Mouse (Mus musculus): ENCODE measurements around the gene AI854703. TPM values are rescaled to one million over a fixed set of nuclear protein-coding genes. Genes with fewer than 3 reads are reported as not detected.

Gene AI854703
- polyA plus RNA-seq, 1 experiment from 2014 or later: 26.9 TPM

DNA sequence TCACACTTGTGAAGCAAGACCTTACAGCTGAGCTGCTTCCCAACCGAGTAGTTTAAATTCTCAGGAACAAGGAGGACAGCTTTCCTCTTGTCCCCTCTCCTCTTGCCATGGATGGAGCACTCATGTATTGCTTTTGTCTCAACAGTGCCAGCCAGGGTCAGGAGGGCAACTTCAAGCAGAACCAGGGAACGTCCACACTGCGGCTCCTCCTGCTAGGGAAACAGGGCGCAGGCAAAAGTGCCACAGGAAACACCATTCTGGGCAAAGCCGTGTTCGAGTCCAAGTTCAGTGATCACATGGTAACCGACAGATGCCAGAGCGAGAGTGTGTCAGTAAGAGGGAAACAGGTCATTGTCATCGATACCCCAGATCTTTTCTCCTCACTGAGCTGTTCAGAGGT lies 23.5 kb downstream of the AI854703 start:
- Histone ChIP-seq H3K36me3 (ENCODE audit: control insufficient read depth, insufficient read depth, low read length) (no peaks in the 10 kb centered on the region), H3K4me2 (ENCODE audit: low read depth, low read length) (no peak overlapping the region), H3K9ac (replicated peaks; ENCODE audit: low read depth, low read length) (no peak overlapping the region), H3K4me3 (ENCODE audit: low read depth, low read length) (no peak overlapping the region), H3K27me3 (ENCODE audit: control insufficient read depth, insufficient read depth, low read length) (no peaks in the 10 kb centered on the region), H3K4me1 (ENCODE audit: control insufficient read depth, insufficient read depth, low read length) (no peaks in the 10 kb centered on the region), H3K9me3 (ENCODE audit: control insufficient read depth, low read length) (no peaks in the 10 kb centered on the region), H3K27ac (ENCODE audit: low read depth, low read length) (no peak overlapping the region)
- WGBS: 92% methylated on average over 9 of the region's 9 CpGs
- no peak for ATAC-seq (ENCODE audit: low read depth)

DNA sequence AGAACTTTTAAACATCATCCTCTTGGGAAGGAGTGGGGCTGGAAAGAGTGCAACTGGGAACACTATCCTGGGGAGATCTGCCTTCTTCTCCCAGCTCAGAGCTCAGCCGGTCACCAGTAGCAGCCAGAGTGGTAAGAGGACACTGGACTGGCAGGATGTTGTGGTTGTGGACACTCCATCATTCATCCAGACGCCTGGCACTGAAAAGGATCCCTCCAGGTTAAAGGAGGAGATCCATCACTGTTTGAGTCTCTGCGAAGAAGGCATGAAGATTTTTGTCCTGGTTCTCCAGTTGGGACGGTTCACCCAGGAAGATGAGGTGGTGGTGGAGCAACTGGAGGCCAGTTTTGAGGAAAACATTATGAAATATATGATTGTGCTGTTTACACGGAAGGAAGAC lies 32.2 kb downstream of the AI854703 start:
- Histone ChIP-seq H3K27me3 (ENCODE audit: control insufficient read depth, insufficient read depth, low read length) (no peaks in the 10 kb centered on the region), H3K4me1 (ENCODE audit: control insufficient read depth, insufficient read depth, low read length) (no peaks in the 10 kb centered on the region)
- WGBS: 84% methylated on average over 5 of the region's 5 CpGs

DNA sequence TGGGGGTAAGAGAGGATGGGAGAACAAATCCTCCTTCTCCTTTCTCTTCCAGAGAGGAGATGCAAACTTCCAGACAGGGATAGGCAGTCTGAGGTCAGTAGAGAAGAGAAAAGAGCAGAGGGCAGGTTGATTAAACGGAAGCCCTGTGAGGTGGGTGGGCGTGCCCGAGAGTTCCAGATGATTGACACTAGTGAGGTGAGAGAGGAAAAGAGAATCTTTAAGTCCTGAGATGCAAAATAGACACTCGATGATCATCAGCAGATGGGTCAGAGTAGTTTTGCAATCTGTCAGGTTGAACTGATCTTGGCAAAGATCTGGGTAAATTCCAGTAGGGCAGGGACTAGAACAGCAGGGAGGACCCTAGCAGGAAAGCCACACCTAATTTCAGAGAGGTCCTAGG lies 38.2 kb downstream of the AI854703 start:
- Histone ChIP-seq H3K4me1 (ENCODE audit: control insufficient read depth, insufficient read depth, low read length) (no peaks in the 10 kb centered on the region), H3K9ac (replicated peaks; ENCODE audit: low read depth, low read length) (no peak overlapping the region), H3K4me2 (ENCODE audit: low read depth, low read length) (no peak overlapping the region), H3K27ac (ENCODE audit: low read depth, low read length) (no peak overlapping the region), H3K27me3 (ENCODE audit: control insufficient read depth, insufficient read depth, low read length) (no peaks in the 10 kb centered on the region), H3K4me3 (ENCODE audit: low read depth, low read length) (no peak overlapping the region), H3K9me3 (ENCODE audit: control insufficient read depth, low read length) (no peaks in the 10 kb centered on the region), H3K36me3 (ENCODE audit: control insufficient read depth, insufficient read depth, low read length) (no peaks in the 10 kb centered on the region)
- ATAC-seq (ENCODE audit: low read depth): no peak
- 84% methylated on average over 4 of the region's 4 CpGs for WGBS

More for the DNA sequence above, 32.2 kb downstream of the AI854703 start:
- H3K9me3 ChIP-seq (ENCODE audit: control insufficient read depth, low read length): no peaks in the 10 kb centered on the region
- no peak overlapping the region for H3K4me3 ChIP-seq (ENCODE audit: low read depth, low read length)
- H3K27ac ChIP-seq (ENCODE audit: low read depth, low read length): no peak overlapping the region
- H3K4me2 ChIP-seq (ENCODE audit: low read depth, low read length): no peak overlapping the region
- H3K36me3 ChIP-seq (ENCODE audit: control insufficient read depth, insufficient read depth, low read length): no peaks in the 10 kb centered on the region
- H3K9ac ChIP-seq (replicated peaks; ENCODE audit: low read depth, low read length): no peak overlapping the region
- no peak for ATAC-seq (ENCODE audit: low read depth)

DNA sequence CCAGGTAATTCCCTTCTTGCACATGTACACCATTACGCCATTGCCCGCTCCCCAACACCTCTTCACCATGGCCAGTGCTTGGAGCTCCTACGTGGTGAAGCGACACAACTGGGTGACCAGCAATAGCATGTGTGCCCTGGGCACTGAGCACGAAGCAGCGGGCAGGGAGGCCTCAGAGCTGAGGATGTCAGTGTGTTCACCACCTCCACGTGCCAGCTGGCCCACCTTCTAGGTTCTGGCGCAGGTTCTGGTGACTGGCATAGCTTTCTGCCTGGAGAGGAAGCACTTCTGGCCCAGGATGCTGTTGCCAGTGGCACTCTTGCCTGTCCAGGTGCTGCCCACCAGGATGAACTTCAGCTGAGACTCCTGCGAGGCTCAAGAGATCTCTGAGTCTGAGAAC lies 38.9 kb downstream of the AI854703 start:
- 93% methylated on average over 9 of the region's 9 CpGs for WGBS

DNA sequence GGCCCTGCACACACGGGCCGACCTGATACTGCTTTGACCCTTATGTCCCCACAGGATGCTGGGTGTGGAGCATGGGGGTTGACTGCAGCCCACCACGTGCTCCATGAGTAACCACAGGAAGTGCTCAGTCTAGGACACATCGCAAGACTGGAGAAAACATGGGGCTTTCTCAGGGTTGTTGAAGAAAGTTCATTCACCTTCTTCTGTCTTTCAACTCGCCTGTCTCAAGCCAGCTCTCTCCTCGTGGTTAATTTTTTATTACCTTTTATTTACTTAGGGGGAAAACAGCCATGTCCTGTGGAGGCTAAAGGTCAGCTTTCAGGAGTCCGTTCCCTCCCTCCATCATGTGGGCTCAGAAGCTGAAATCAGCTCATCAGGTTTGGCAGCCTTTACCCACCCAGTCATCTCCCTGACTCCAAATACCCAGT lies 39.6 kb downstream of the AI854703 start:
- H3K4me3 ChIP-seq (ENCODE audit: low read depth, low read length): no peak overlapping the region
- H3K4me2 ChIP-seq (ENCODE audit: low read depth, low read length): no peak overlapping the region
- H3K9me3 ChIP-seq (ENCODE audit: control insufficient read depth, low read length): no peaks in the 10 kb centered on the region
- no peaks in the 10 kb centered on the region for H3K36me3 ChIP-seq (ENCODE audit: control insufficient read depth, insufficient read depth, low read length)
- H3K27me3 ChIP-seq (ENCODE audit: control insufficient read depth, insufficient read depth, low read length): no peaks in the 10 kb centered on the region
- WGBS: 63% methylated on average over 7 of the region's 7 CpGs
- no peak for ATAC-seq (ENCODE audit: low read depth)
- H3K9ac ChIP-seq (replicated peaks; ENCODE audit: low read depth, low read length): no peak overlapping the region
- no peak overlapping the region for H3K27ac ChIP-seq (ENCODE audit: low read depth, low read length)
- no peaks in the 10 kb centered on the region for H3K4me1 ChIP-seq (ENCODE audit: control insufficient read depth, insufficient read depth, low read length)

More for the DNA sequence above, 38.9 kb downstream of the AI854703 start:
- Histone ChIP-seq H3K27me3 (ENCODE audit: control insufficient read depth, insufficient read depth, low read length) (no peaks in the 10 kb centered on the region), H3K9me3 (ENCODE audit: control insufficient read depth, low read length) (no peaks in the 10 kb centered on the region), H3K27ac (ENCODE audit: low read depth, low read length) (no peak overlapping the region), H3K36me3 (ENCODE audit: control insufficient read depth, insufficient read depth, low read length) (no peaks in the 10 kb centered on the region), H3K4me1 (ENCODE audit: control insufficient read depth, insufficient read depth, low read length) (no peaks in the 10 kb centered on the region), H3K4me3 (ENCODE audit: low read depth, low read length) (no peak overlapping the region), H3K9ac (replicated peaks; ENCODE audit: low read depth, low read length) (no peak overlapping the region), H3K4me2 (ENCODE audit: low read depth, low read length) (no peak overlapping the region)
- no peak for ATAC-seq (ENCODE audit: low read depth)

DNA sequence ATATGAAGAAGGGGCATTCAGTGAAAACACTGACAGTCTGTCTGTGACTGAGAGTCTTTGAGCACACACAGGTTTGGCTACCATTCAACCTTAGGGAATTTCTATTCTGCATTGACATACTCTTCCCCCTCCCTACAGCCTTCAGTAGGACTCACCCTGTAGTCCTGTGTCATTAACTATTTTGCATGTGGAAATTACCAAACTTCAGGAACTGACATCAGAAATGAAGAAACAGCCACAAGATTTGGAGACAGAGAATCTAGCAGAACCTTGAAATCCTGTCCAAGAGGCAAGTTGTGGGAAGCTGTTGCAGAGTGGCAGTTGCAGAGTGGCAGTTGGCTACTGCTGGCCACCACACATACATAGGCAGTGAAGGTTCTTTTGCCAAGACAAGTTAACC lies 41.5 kb downstream of the AI854703 start:
- H3K27me3 ChIP-seq (ENCODE audit: control insufficient read depth, insufficient read depth, low read length): no peaks in the 10 kb centered on the region
- ATAC-seq (ENCODE audit: low read depth): no peak
- no peak overlapping the region for H3K4me3 ChIP-seq (ENCODE audit: low read depth, low read length)
- no peaks in the 10 kb centered on the region for H3K9me3 ChIP-seq (ENCODE audit: control insufficient read depth, low read length)
- no peak overlapping the region for H3K9ac ChIP-seq (replicated peaks; ENCODE audit: low read depth, low read length)
- H3K36me3 ChIP-seq (ENCODE audit: control insufficient read depth, insufficient read depth, low read length): no peaks in the 10 kb centered on the region
- H3K4me1 ChIP-seq (ENCODE audit: control insufficient read depth, insufficient read depth, low read length): no peaks in the 10 kb centered on the region
- H3K4me2 ChIP-seq (ENCODE audit: low read depth, low read length): no peak overlapping the region
- no peak overlapping the region for H3K27ac ChIP-seq (ENCODE audit: low read depth, low read length)

DNA sequence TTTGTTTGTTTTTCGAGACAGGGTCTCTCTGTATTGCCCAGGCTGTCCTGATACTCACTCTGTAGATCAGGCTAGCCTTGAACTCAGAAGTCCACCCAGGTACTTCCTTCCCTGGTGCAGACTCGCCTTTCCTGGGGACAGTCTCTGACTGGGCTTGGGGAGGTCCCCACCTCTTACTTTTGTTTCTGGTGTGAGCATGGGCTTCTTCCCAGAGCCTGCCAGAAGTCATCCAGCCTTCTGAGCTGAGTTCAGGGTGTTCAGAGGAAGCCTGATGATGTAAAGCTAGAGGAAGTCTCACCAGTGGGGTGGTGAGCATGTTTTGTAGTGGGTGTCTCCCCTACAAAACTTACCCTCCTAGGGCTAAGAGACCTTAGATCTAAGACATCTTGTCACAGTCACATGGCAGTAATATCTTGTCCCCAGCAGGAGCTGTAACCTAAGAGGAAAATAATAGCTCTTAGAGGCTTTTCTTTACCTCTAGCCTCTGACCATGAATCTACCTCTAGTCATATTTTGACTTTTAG lies 42.9 kb downstream of the AI854703 start:
- no peaks in the 10 kb centered on the region for H3K4me1 ChIP-seq (ENCODE audit: control insufficient read depth, insufficient read depth, low read length)
- no peaks in the 10 kb centered on the region for H3K36me3 ChIP-seq (ENCODE audit: control insufficient read depth, insufficient read depth, low read length)
- no peak overlapping the region for H3K4me2 ChIP-seq (ENCODE audit: low read depth, low read length)

DNA sequence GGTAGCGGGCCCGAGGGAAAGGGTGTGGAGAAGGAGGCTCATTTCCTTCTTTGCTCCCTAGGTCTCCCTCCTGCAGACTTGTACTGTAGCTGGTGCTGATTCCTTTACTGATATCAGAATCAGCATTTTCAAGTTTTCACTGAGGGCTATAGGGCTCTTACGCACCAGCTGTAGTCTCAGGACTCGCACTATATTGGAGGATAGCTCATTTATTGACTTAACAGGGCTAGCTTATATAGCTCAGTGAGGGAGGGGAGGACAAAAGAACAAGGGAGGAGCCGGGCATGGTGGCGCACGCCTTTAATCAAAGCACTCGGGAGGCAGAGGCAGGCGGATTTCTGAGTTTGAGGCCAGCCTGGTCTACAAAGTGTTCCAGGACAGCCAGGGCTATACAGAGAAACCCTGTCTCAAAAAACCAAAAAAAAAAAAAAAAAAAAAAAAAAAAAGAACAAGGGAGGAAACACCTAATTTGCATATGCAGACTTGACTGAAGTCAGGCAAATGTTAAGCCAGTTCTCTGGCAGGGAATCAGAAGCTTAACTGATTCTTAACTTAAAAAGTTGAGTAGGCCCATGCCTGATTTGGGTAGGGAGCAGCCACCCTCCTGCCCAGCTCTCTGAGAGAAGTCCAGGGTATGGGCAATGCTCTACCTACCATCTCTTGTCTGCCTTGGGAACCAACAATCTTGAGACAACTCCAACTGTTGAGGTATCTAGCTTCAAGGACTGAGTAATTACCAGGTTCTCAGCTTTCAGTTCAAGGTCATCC lies 47.9 kb downstream of the AI854703 start:
- Histone ChIP-seq H3K4me1 (ENCODE audit: control insufficient read depth, insufficient read depth, low read length) (no peaks in the 10 kb centered on the region), H3K4me3 (ENCODE audit: low read depth, low read length) (no peak overlapping the region), H3K9ac (replicated peaks; ENCODE audit: low read depth, low read length) (no peak overlapping the region), H3K27ac (ENCODE audit: low read depth, low read length) (no peak overlapping the region), H3K9me3 (ENCODE audit: control insufficient read depth, low read length) (no peaks in the 10 kb centered on the region), H3K27me3 (ENCODE audit: control insufficient read depth, insufficient read depth, low read length) (no peaks in the 10 kb centered on the region), H3K4me2 (ENCODE audit: low read depth, low read length) (no peak overlapping the region), H3K36me3 (ENCODE audit: control insufficient read depth, insufficient read depth, low read length) (no peaks in the 10 kb centered on the region)
- 95% methylated on average over 9 of the region's 9 CpGs for WGBS
- no peak for ATAC-seq (ENCODE audit: low read depth)

More for the DNA sequence above, 42.9 kb downstream of the AI854703 start:
- 73% methylated on average over 2 of the region's 2 CpGs for WGBS
- Histone ChIP-seq H3K9ac (replicated peaks; ENCODE audit: low read depth, low read length) (no peak overlapping the region), H3K9me3 (ENCODE audit: control insufficient read depth, low read length) (no peaks in the 10 kb centered on the region), H3K4me3 (ENCODE audit: low read depth, low read length) (no peak overlapping the region), H3K27ac (ENCODE audit: low read depth, low read length) (no peak overlapping the region), H3K27me3 (ENCODE audit: control insufficient read depth, insufficient read depth, low read length) (no peaks in the 10 kb centered on the region)
- ATAC-seq (ENCODE audit: low read depth): no peak

DNA sequence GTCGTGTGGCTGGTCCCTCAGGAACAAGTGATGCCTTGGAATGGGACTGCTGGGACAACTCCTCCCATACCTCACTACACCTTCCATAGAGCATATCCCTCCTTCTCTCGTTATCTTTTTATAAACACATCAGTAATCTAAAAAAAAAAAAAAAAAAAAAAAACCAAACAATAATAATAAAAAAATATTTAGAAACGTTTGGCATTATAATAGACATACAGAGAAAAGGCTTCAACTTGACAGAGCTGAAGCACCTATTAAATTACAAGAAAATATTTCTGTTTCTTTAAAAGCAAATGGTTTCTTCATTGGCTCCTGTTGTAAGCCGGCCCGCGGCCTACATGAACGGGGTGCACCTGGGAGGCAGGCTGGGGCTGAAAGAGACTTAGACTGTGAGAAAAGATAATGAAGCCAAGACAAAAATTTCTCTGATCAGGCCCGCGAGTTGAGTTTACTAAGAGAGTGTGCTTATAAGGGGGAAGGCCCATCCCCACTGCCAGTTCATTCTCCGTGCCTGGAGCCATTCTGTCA lies 48.9 kb downstream of the AI854703 start:
- Histone ChIP-seq H3K36me3 (ENCODE audit: control insufficient read depth, insufficient read depth, low read length) (no peaks in the 10 kb centered on the region), H3K4me3 (ENCODE audit: low read depth, low read length) (no peak overlapping the region), H3K27me3 (ENCODE audit: control insufficient read depth, insufficient read depth, low read length) (no peaks in the 10 kb centered on the region), H3K4me1 (ENCODE audit: control insufficient read depth, insufficient read depth, low read length) (no peaks in the 10 kb centered on the region), H3K9me3 (ENCODE audit: control insufficient read depth, low read length) (no peaks in the 10 kb centered on the region), H3K4me2 (ENCODE audit: low read depth, low read length) (no peak overlapping the region), H3K9ac (replicated peaks; ENCODE audit: low read depth, low read length) (no peak overlapping the region), H3K27ac (ENCODE audit: low read depth, low read length) (no peak overlapping the region)
- 56% methylated on average over 10 of the region's 10 CpGs for WGBS
- ATAC-seq (ENCODE audit: low read depth): no peak
